Mouse (Mus musculus) WW6 (cell line): ENCODE measurements around the gene BC025920.
A peak's percentile ranks its signal among the peaks of the same experiment; 100 is the strongest.

Experiments
- DNase-seq: peaks from one replicate; pipeline ENCODE4 v3.0.0-alpha.2; 2013; ENCODE audit warnings: low read depth, low spot score

Gene BC025920

GRCm38 (mm10) chr10:81642648-81643448 is 36.8 kb downstream of the BC025920 start:
- DNase-seq: no peak

DNA sequence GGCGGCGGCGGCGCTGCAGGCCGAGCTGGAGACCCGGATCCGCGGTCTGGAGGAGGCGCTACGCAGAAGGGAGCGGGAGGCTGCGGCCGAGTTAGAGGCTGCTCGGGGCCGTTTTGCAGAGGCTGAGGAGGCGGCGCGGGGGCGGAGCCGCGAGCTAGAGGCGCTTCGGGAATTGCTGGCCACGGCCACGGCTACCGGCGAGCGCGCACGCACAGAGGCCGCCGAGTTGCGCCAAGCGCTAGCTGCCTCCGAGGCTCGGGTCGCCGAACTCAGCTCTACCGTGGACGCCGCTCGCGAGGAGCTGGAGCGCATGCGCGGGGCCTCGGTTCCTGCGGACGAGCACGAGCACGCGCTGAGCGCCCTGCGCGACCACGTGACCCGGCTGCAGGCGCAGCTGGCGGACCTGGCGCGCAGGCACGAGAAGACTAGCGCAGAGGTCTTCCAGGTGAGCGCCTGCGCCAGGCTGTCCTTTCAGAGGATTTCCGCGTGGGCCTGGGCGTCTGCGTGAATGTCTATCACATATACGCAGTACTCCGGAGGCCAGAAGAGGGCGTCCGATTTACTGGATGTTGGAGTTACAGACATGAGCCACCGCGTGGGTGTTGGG is 37.5 kb downstream of the BC025920 start:
- peak; percentile 93 for DNase-seq

DNA sequence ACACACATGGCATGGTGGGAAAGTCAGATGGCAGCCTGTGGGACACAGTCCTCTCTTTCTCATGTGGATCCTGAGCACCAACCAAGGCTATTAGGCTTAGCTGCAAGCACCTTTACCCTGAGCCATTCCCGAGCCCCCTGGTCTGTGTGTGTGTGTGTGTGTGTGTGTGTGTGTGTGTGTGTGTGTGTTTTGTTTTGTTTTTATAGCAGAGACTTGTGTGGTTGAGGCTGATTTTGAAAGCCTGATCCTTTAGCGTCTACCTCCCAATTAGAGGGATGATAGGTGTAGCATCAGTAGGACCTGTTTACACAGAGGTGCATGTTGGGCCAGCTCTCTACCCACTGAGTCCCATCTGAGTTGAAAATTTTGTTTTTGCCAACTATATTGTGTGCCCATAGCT is 38.1 kb downstream of the BC025920 start:
- no peak for DNase-seq

- DNase-seq: no peak
Observed at GRCm38 (mm10) chr10:81644716-81645115, 38.6 kb downstream of the BC025920 start.

DNA sequence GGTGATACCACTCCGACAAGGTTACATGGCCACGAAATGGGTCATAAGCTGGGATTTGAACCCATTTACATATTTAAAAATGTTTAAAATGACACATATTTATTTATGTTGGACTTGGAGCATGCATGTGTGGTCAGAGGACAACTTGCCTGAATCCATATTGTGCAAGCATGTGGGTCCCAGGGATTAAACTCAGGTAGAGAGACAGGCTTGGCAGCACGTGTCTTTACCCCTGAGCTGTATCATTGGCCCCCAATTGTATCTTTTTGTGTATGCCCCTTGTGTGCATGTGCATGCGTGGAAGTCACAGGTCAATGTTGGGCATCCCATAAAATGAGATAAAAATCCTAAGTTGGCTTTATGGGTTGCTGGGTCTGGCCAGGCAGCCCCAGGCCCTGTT is 39.3 kb downstream of the BC025920 start:
- DNase-seq: no peak

- DNase-seq: no peak
Observed at GRCm38 (mm10) chr10:81646015-81646555, 40.0 kb downstream of the BC025920 start.

DNA sequence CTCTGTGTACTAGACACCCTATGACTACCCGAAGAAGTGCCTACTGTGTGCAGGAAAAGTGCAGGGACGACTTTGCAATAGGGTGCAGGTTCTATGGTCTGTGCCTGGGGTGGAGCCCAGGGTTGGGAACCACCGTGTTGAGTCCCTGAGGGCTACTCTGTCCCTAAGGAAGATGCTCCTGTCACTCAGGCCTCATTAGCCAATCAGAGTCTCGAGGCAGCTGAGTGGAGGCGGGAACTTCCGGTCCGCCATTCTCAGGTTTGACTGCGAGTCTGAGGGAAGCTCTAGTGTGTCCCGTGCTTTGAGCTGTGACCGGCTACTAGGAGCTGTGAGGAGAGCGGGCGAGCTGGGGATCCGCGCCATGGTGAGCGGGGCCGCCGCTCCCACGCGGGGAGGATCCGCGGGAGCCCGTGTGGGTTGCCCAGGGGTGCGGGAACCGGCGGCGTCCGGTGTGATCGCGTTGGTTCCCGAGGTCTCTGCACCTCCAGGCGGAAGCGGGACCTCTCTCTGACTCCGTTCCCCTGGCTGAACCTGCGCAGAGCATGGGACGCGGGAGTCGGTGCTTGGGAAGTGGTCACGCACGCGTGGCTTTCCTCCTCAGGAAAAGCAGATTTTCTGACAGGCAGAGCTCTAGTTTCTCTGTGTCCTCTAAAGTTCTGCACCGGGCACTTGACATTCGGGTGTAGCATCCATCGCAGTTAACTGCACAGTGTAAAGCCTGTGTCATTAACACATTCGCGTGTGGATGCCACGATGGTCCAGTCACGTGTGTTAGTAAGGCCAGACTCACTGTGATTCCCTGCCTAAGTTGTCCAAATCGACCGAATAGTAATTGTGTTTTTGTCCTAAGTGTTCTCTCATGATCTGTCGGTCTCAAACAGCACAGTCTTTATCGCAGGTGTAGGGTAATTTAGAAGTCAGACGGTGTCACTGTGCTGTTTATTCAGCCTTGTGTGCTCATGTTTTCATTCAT is 43.0 kb downstream of the BC025920 start, which contains the start of gene Gm10778:
TSS of gene Gm10778 (plus strand) at position 257 of the 973 bp plus-strand sequence.
- peak; percentile 76 for DNase-seq

DNA sequence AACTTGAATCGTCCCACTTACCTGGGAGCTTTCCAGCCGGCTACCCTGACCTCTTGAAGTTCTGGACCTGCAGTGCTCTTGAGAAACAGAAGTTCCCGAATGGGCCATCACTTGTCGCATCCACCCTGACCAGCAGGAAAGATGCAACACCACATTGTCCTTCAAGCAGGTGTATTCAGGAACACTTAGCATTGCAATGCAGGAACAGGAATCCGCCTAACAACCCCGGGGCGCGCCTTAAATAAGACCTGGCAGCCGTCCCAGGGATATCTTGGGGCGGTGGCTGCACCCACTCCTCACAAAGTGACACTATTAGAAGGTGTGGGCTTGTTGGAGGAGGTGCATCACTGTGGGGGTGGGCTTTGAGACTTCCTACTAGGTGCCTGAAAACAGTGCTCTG is 49.1 kb downstream of the BC025920 start:
- DNase-seq: peak; percentile 31

DNA sequence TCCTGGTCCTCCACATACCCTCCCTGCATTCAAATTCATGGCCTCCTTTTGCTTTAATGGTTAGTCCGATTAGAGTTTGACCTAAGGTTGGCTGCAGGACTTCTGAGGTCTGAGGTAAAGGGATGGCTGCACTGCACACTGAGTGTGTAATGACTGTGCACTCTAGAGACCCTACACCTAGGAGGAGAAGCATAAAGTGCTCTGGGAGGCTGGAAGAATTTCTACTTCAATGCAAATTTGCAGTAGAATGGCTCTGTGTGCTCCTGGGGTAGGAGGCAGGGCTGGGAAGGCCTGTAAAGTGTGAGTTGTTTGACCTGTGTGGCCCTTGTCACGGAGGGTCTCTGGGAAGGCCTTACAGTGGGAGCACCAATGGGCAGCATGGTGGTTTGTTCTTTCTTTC is 50.1 kb downstream of the BC025920 start:
- DNase-seq: no peak
